Mouse (Mus musculus): ENCODE results near the gene Sh2d4b. TPM values are rescaled to one million over a fixed set of nuclear protein-coding genes. Genes with fewer than 3 reads are reported as not detected.

Gene Sh2d4b
- total and polyA plus RNA-seq, 2 experiments from 2014 or later, result 0.74 to 3.0 TPM

DNA sequence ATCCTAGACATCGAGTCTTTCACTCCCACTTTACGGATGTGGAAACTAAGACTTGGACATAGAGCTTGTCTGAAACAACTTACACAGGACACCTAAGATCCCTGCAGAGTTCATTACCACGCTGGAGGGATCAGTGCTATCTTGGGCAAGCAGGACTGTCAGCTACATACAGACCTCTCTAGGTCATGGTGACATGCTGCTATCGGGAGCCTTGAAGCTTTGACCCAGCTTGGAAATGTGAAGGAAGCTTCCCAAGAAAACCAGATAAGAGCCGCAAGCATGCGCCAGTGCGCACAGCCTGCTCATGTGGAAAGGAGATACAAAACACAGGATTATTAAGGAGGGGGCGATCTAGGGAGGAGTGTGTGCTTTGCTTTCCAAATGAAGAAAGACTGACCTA, 22.8 kb upstream of the Sh2d4b start:
- Histone ChIP-seq H3K4me1 (ENCODE audit: insufficient read depth, low read length) (no peaks in the 10 kb centered on the region), H3K4me2 (ENCODE audit: low read depth, low read length, poor library complexity, severe bottlenecking) (no peak overlapping the region), H3K36me3 (ENCODE audit: insufficient read depth, low read length) (peaks cover 18% of the 10 kb centered on the region), H3K27ac (ENCODE audit: low read depth, low read length) (no peak overlapping the region), H3K9ac (replicated peaks; ENCODE audit: low read length, poor library complexity, severe bottlenecking) (no peak overlapping the region), H3K9me3 (ENCODE audit: low read length) (no peaks in the 10 kb centered on the region), H3K4me3 (ENCODE audit: low read depth, low read length) (no peak overlapping the region), H3K27me3 (ENCODE audit: insufficient read depth, low read length) (no peaks in the 10 kb centered on the region)
- 85% methylated on average over 8 of the region's 8 CpGs for WGBS
- DNase-seq (ENCODE audit: low spot score) (no peak), ATAC-seq (ENCODE audit: low FRiP score) (no peak)
- no peak for TF ChIP-seq CTCF (IDR thresholded peaks at IDR 0.05)

DNA sequence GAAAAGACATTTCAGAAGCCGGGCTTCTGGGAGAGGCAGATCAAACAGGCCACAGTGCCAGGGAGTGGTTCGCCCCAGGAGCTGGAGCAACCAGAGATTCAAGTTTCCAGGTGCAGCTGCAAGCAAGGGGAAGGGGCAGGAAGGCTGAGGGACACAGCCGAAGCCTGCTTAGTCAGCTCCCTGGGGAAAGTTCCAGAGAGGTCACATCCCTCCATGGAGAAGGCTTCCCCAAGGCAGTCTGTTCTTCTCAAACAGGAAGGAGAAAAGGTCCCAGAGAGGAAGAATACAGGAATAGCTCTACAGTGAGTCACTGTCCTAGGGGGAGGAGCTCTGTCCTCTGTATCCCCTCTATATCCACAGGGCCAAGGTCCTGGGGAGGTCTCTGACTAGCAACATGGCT, 21.6 kb upstream of the Sh2d4b start:
- H3K9me3 ChIP-seq (ENCODE audit: low read length), result no peaks in the 10 kb centered on the region
- ATAC-seq (ENCODE audit: low FRiP score) (no peak), DNase-seq (ENCODE audit: low spot score) (no peak)
- H3K27me3 ChIP-seq (ENCODE audit: insufficient read depth, low read length), result no peaks in the 10 kb centered on the region
- H3K27ac ChIP-seq (ENCODE audit: low read depth, low read length), result no peak overlapping the region
- H3K4me3 ChIP-seq (ENCODE audit: low read depth, low read length), result no peak overlapping the region
- 77% methylated on average over 3 of the region's 3 CpGs for WGBS
- no peaks in the 10 kb centered on the region for H3K4me1 ChIP-seq (ENCODE audit: insufficient read depth, low read length)
- H3K9ac ChIP-seq (replicated peaks; ENCODE audit: low read length, poor library complexity, severe bottlenecking), result no peak overlapping the region
- no peak overlapping the region for H3K4me2 ChIP-seq (ENCODE audit: low read depth, low read length, poor library complexity, severe bottlenecking)
- TF ChIP-seq CTCF (IDR thresholded peaks at IDR 0.05), result no peak
- H3K36me3 ChIP-seq (ENCODE audit: insufficient read depth, low read length), result peaks cover 24% of the 10 kb centered on the region

DNA sequence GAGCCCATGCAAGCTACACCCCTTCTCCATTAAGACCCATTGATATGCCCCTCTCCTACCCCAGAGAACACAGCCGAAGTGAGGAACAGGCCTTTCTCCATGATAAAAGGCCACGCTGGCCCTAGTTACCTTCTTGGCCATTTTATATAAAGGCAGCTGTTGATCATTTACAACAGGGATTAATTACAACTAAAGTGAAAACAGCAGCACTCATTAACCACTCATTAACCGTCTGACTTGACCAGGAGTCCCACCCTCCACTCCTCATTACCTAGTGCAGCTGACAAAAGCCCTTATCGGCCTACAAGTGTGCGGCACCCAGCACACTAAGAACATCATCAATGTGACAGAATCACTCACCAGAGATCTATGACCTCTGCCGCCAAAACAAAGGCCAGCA, 20.6 kb upstream of the Sh2d4b start:
- no peak for DNase-seq (ENCODE audit: low spot score)
- no peak overlapping the region for H3K4me2 ChIP-seq (ENCODE audit: low read depth, low read length, poor library complexity, severe bottlenecking)
- WGBS, result 93% methylated on average over 6 of the region's 6 CpGs

DNA sequence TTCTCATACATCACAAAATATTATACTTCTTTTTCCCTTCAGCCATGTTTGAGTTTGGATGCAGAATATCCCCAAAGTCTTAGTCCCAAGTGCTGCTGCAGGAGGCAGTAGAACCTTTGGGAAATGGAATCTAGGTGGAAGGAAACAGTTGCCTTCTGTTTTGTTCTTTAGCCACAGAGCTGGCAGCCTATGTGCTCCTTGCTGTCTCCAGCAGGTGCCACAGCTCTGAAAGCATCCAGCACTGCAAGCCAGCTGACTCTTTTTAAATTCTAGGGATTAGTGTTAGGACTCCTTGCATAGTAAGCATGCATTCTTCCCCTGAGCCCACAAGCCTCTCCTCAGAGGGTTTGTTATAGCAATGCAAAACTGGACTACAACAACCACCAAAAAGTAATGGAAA, 18.5 kb upstream of the Sh2d4b start:
- Histone ChIP-seq H3K9ac (replicated peaks; ENCODE audit: low read length, poor library complexity, severe bottlenecking) (no peak overlapping the region), H3K27ac (ENCODE audit: low read depth, low read length) (no peak overlapping the region), H3K4me3 (ENCODE audit: low read depth, low read length) (no peak overlapping the region), H3K9me3 (ENCODE audit: low read length) (no peaks in the 10 kb centered on the region), H3K4me1 (ENCODE audit: insufficient read depth, low read length) (no peaks in the 10 kb centered on the region), H3K4me2 (ENCODE audit: low read depth, low read length, poor library complexity, severe bottlenecking) (no peak overlapping the region), H3K27me3 (ENCODE audit: insufficient read depth, low read length) (no peaks in the 10 kb centered on the region), H3K36me3 (ENCODE audit: insufficient read depth, low read length) (peaks cover 52% of the 10 kb centered on the region)
- DNase-seq (ENCODE audit: low spot score), result no peak
- ATAC-seq (ENCODE audit: low FRiP score), result no peak
- no peak; the same call in 1 of the 2 replicates for TF ChIP-seq CTCF (IDR thresholded peaks at IDR 0.05)

More for the DNA sequence above, 20.6 kb upstream of the Sh2d4b start:
- no peak for ATAC-seq (ENCODE audit: low FRiP score)
- no peak overlapping the region for H3K9ac ChIP-seq (replicated peaks; ENCODE audit: low read length, poor library complexity, severe bottlenecking)
- H3K36me3 ChIP-seq (ENCODE audit: insufficient read depth, low read length), result peaks cover 33% of the 10 kb centered on the region
- H3K4me1 ChIP-seq (ENCODE audit: insufficient read depth, low read length), result no peaks in the 10 kb centered on the region
- H3K27me3 ChIP-seq (ENCODE audit: insufficient read depth, low read length), result no peaks in the 10 kb centered on the region
- no peak overlapping the region for H3K27ac ChIP-seq (ENCODE audit: low read depth, low read length)
- no peaks in the 10 kb centered on the region for H3K9me3 ChIP-seq (ENCODE audit: low read length)
- no peak for TF ChIP-seq CTCF (IDR thresholded peaks at IDR 0.05)
- no peak overlapping the region for H3K4me3 ChIP-seq (ENCODE audit: low read depth, low read length)

DNA sequence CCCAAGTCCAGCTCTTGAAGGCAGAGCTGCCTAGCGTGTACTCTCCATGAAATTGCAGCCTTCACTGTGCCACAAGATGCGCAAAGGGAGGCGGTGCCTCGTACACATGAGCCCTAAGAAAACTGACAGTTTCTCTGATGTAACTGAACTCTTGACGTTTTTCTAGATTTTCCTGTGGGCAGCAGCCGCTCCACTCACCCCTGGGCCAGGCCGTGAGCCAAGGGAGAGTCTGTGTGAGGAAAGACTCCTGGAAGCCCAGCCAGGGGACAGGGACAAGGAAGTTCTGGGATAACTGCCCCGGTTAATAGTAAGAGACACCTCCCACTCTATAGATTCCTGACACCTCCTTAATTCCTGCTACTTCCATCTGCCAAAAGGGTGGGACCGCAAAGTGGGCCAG, 15.7 kb upstream of the Sh2d4b start:
- Histone ChIP-seq H3K27me3 (ENCODE audit: insufficient read depth, low read length) (no peaks in the 10 kb centered on the region), H3K27ac (ENCODE audit: low read depth, low read length) (no peak overlapping the region), H3K36me3 (ENCODE audit: insufficient read depth, low read length) (peaks cover 43% of the 10 kb centered on the region), H3K4me2 (ENCODE audit: low read depth, low read length, poor library complexity, severe bottlenecking) (no peak overlapping the region), H3K4me1 (ENCODE audit: insufficient read depth, low read length) (no peaks in the 10 kb centered on the region), H3K9me3 (ENCODE audit: low read length) (no peaks in the 10 kb centered on the region), H3K4me3 (ENCODE audit: low read depth, low read length) (no peak overlapping the region), H3K9ac (replicated peaks; ENCODE audit: low read length, poor library complexity, severe bottlenecking) (no peak overlapping the region)
- 93% methylated on average over 9 of the region's 9 CpGs for WGBS
- TF ChIP-seq CTCF (IDR thresholded peaks at IDR 0.05), result no peak
- ATAC-seq (ENCODE audit: low FRiP score) (no peak), DNase-seq (ENCODE audit: low spot score) (no peak)

DNA sequence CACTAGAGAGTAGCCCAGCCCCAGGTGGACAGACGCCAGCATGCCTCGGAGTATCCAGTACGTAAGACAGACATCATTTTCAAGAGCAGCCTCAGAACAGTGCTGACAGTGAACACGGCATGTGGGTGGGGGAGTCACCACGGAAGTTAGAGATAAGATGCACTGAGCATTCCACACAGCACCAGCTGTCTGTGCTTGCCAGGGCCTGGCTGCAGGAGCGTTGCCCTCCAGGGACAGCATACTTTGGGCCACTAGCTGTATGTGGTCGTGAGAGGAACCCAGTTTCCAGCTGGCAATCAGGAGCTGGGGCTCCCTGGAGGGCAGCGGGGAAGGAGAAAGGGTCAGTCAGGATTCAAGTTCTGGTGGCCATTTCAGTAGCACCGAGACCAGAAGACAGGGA, 13.7 kb upstream of the Sh2d4b start:
- H3K9ac ChIP-seq (replicated peaks; ENCODE audit: low read length, poor library complexity, severe bottlenecking), result no peak overlapping the region
- no peak overlapping the region for H3K4me2 ChIP-seq (ENCODE audit: low read depth, low read length, poor library complexity, severe bottlenecking)
- H3K36me3 ChIP-seq (ENCODE audit: insufficient read depth, low read length), result peaks cover 38% of the 10 kb centered on the region
- H3K4me1 ChIP-seq (ENCODE audit: insufficient read depth, low read length), result no peaks in the 10 kb centered on the region
- ATAC-seq (ENCODE audit: low FRiP score), result no peak
- WGBS, result 93% methylated on average over 9 of the region's 9 CpGs
- no peak overlapping the region for H3K27ac ChIP-seq (ENCODE audit: low read depth, low read length)
- DNase-seq (ENCODE audit: low spot score), result no peak
- H3K27me3 ChIP-seq (ENCODE audit: insufficient read depth, low read length), result no peaks in the 10 kb centered on the region
- H3K9me3 ChIP-seq (ENCODE audit: low read length), result no peaks in the 10 kb centered on the region
- H3K4me3 ChIP-seq (ENCODE audit: low read depth, low read length), result no peak overlapping the region
- no peak for TF ChIP-seq CTCF (IDR thresholded peaks at IDR 0.05)

Measured in midbrain, postnatal 0 days (tissue).